21 mouse cellular contexts compared by ENCODE assay signal in the genomic region with DNA sequence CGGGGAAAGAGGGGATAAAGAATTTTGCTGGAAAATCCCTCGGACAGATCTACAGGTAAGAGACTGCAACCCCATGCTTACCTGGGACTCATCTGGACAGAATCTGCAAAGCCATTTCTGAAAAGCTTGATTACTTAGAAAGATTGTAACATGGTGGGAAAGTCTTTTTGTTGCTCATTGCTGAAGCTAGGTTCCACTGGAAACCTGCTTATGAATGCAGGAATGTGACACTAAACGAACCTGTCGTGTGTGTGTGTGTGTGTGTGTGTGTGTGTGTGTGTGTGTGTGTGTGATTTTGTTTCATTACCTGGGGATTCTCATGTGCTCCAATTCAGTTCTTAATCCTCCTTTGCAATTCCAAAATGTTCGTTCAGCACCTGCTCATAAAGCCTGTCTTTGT. TPM values are rescaled to one million over a fixed set of nuclear protein-coding genes. Genes with fewer than 3 reads are reported as not detected.
DNase-seq lines count a peak whose midpoint lies in the region; ATAC-seq and TF ChIP-seq lines count a peak whose summit lies in the region.
"Had no signal": no experiment of that assay in that cellular context is flagged by ENCODE, and none has a peak within 500 bp of the region (broad histone marks: within the 10 kb centered on the region; RNA-seq: fewer than 3 reads in every experiment).

No protein-coding gene starts in this region.

- no peaks in the 10 kb centered on the region for H3K36me3 ChIP-seq in embryonic facial prominence, embryonic 11.5 days (replicated peaks; ENCODE audit: control insufficient read depth, insufficient read depth, low read depth, low read length)
- no peaks in the 10 kb centered on the region for H3K36me3 ChIP-seq in embryonic facial prominence, embryonic 10.5 days (replicated peaks)
- H3K36me3 ChIP-seq in forebrain, embryonic 16.5 days (ENCODE audit: control insufficient read depth, insufficient read depth) = no peaks in the 10 kb centered on the region
- H3K36me3 ChIP-seq in hindbrain, postnatal 0 days (ENCODE audit: insufficient read depth, low read length) = no peaks in the 10 kb centered on the region
- H3K36me3 ChIP-seq in neural tube, embryonic 12.5 days = no peaks in the 10 kb centered on the region
- H3K36me3 ChIP-seq: embryonic facial prominence, embryonic 12.5 days; limb, embryonic 10.5 days; liver, embryonic 13.5 days; stomach, embryonic 15.5 days had no signal

- no peak for DNase-seq in embryonic facial prominence, embryonic 11.5 days (ENCODE audit: low spot score)
- DNase-seq in embryonic facial prominence, embryonic 10.5 days (ENCODE audit: low spot score) = no peak
- DNase-seq in hindbrain, postnatal 0 days (ENCODE audit: low spot score) = no peak
- DNase-seq in heart, adult 8-10 months (ENCODE audit: low spot score) = no peak
- DNase-seq: gastrocnemius, adult 2 months; heart, adult 2 months; heart, postnatal 36 days; kidney, adult 11 months; kidney, postnatal 10 days; liver, embryonic 13.5 days; spleen, adult 18-20 months; thymus, postnatal 25 days had no signal

- peak overlapping the region; percentile 12; the same call in 1 of the 2 replicates for H3K4me3 ChIP-seq in embryonic facial prominence, embryonic 11.5 days (ENCODE audit: low read depth, low read length)
- H3K4me3 ChIP-seq in embryonic facial prominence, embryonic 10.5 days = no peak overlapping the region; the same call in 1 of the 2 replicates
- H3K4me3 ChIP-seq in forebrain, embryonic 16.5 days (replicated peaks; ENCODE audit: low read length) = peak overlapping the region; percentile 50
- H3K4me3 ChIP-seq in hindbrain, postnatal 0 days (ENCODE audit: low read length) = peak overlapping the region; percentile 35
- H3K4me3 ChIP-seq in neural tube, embryonic 12.5 days = peak overlapping the region; percentile 35
- H3K4me3 ChIP-seq: embryonic facial prominence, embryonic 12.5 days; gastrocnemius, adult 2 months; heart, adult 2 months; limb, embryonic 10.5 days; liver, embryonic 13.5 days; megakaryocyte, embryonic 14.5 days; stomach, embryonic 15.5 days had no signal

- 2% methylated on average over 5 of the region's 5 CpGs for WGBS in embryonic facial prominence, embryonic 11.5 days
- 2% methylated on average over 5 of the region's 5 CpGs for WGBS in embryonic facial prominence, embryonic 10.5 days
- 2% methylated on average over 5 of the region's 5 CpGs for WGBS in forebrain, embryonic 16.5 days
- 1% methylated on average over 5 of the region's 5 CpGs for WGBS in hindbrain, postnatal 0 days
- 3% methylated on average over 5 of the region's 5 CpGs for WGBS in neural tube, embryonic 12.5 days

- H3K4me1 ChIP-seq in embryonic facial prominence, embryonic 11.5 days (ENCODE audit: control insufficient read depth, insufficient read depth, low read length) = no peaks in the 10 kb centered on the region
- H3K4me1 ChIP-seq in embryonic facial prominence, embryonic 10.5 days = peaks cover 15% of the 10 kb centered on the region
- H3K4me1 ChIP-seq in forebrain, embryonic 16.5 days (replicated peaks; ENCODE audit: control insufficient read depth, insufficient read depth, low read length) = peaks cover 24% of the 10 kb centered on the region
- no peaks in the 10 kb centered on the region; the same call in 1 of the 2 replicates for H3K4me1 ChIP-seq in hindbrain, postnatal 0 days (ENCODE audit: insufficient read depth, low read length)
- H3K4me1 ChIP-seq in neural tube, embryonic 12.5 days = 0 out of 2 replicates have a peak, but pooled peaks cover 5% of the 10 kb centered on the region
- H3K4me1 ChIP-seq: embryonic facial prominence, embryonic 12.5 days; liver, embryonic 13.5 days had no signal

- no peak for TF ChIP-seq CTCF in hindbrain, postnatal 0 days (IDR thresholded peaks at IDR 0.05; ENCODE audit: low read depth)

- H3K9ac ChIP-seq in embryonic facial prominence, embryonic 11.5 days (replicated peaks; ENCODE audit: low read length) = no peak overlapping the region
- peak overlapping the region; percentile 70 for H3K9ac ChIP-seq in forebrain, embryonic 16.5 days (replicated peaks; ENCODE audit: low read depth, low read length)
- peak overlapping the region; percentile 55 for H3K9ac ChIP-seq in hindbrain, postnatal 0 days (replicated peaks; ENCODE audit: low read length)
- peak overlapping the region; percentile 61 for H3K9ac ChIP-seq in neural tube, embryonic 12.5 days
- H3K9ac ChIP-seq: embryonic facial prominence, embryonic 12.5 days; liver, embryonic 13.5 days; stomach, embryonic 15.5 days had no signal

- H3K27me3 ChIP-seq in embryonic facial prominence, embryonic 11.5 days (ENCODE audit: control insufficient read depth, insufficient read depth, low read length) = peaks cover 48% of the 10 kb centered on the region
- H3K27me3 ChIP-seq in embryonic facial prominence, embryonic 10.5 days (replicated peaks; ENCODE audit: low read depth, poor library complexity, severe bottlenecking) = peaks cover 72% of the 10 kb centered on the region
- peaks cover 11% of the 10 kb centered on the region for H3K27me3 ChIP-seq in forebrain, embryonic 16.5 days (replicated peaks; ENCODE audit: control insufficient read depth, insufficient read depth, low read length)
- peaks cover 12% of the 10 kb centered on the region for H3K27me3 ChIP-seq in hindbrain, postnatal 0 days (ENCODE audit: insufficient read depth, low read length)
- H3K27me3 ChIP-seq in neural tube, embryonic 12.5 days (replicated peaks) = peaks cover 61% of the 10 kb centered on the region
- H3K27me3 ChIP-seq: CH12.LX had no signal

- H3K4me2 ChIP-seq in embryonic facial prominence, embryonic 11.5 days (ENCODE audit: low read depth, low read length) = no peak overlapping the region
- peak overlapping the region; percentile 57 for H3K4me2 ChIP-seq in forebrain, embryonic 16.5 days (ENCODE audit: low read length)
- H3K4me2 ChIP-seq in hindbrain, postnatal 0 days (ENCODE audit: low read depth, low read length) = peak overlapping the region; percentile 42
- no peak overlapping the region for H3K4me2 ChIP-seq in neural tube, embryonic 12.5 days (replicated peaks)
- H3K4me2 ChIP-seq: embryonic facial prominence, embryonic 12.5 days; liver, embryonic 13.5 days; stomach, embryonic 15.5 days had no signal

- H3K27ac ChIP-seq in embryonic facial prominence, embryonic 11.5 days (replicated peaks; ENCODE audit: low read depth, low read length) = no peak overlapping the region
- H3K27ac ChIP-seq in embryonic facial prominence, embryonic 10.5 days (replicated peaks) = no peak overlapping the region
- H3K27ac ChIP-seq in forebrain, embryonic 16.5 days (ENCODE audit: low read length) = peak overlapping the region; percentile 91
- H3K27ac ChIP-seq in hindbrain, postnatal 0 days = peak overlapping the region; percentile 87
- peak overlapping the region; percentile 77 for H3K27ac ChIP-seq in neural tube, embryonic 12.5 days
- H3K27ac ChIP-seq: embryonic facial prominence, embryonic 12.5 days; gastrocnemius, adult 2 months; heart, adult 2 months; limb, embryonic 10.5 days; liver, embryonic 13.5 days; stomach, embryonic 15.5 days had no signal

- no peak for ATAC-seq in embryonic facial prominence, embryonic 11.5 days (replicated peaks; ENCODE audit: insufficient number of reproducible peaks, low FRiP score, low TSS enrichment, low read depth)
- ATAC-seq in forebrain, embryonic 16.5 days = no peak
- ATAC-seq in hindbrain, postnatal 0 days = no peak
- ATAC-seq in neural tube, embryonic 12.5 days (ENCODE audit: low FRiP score, low read depth) = no peak
- ATAC-seq in activated CD4-positive, CD25-positive, alpha-beta regulatory T cell, adult 4 months = no peak
- ATAC-seq in erythroid progenitor cell, adult 5-6 weeks (replicated peaks; ENCODE audit: low FRiP score, poor library complexity, severe bottlenecking) = no peak

- H3K9me3 ChIP-seq in embryonic facial prominence, embryonic 11.5 days (replicated peaks; ENCODE audit: control insufficient read depth, low read length) = no peaks in the 10 kb centered on the region
- H3K9me3 ChIP-seq in embryonic facial prominence, embryonic 10.5 days = no peaks in the 10 kb centered on the region
- H3K9me3 ChIP-seq in forebrain, embryonic 16.5 days (ENCODE audit: control insufficient read depth, low read length) = no peaks in the 10 kb centered on the region
- no peaks in the 10 kb centered on the region for H3K9me3 ChIP-seq in hindbrain, postnatal 0 days (ENCODE audit: low read length)
- no peaks in the 10 kb centered on the region for H3K9me3 ChIP-seq in neural tube, embryonic 12.5 days
- H3K9me3 ChIP-seq: embryonic facial prominence, embryonic 12.5 days; limb, embryonic 10.5 days; liver, embryonic 13.5 days; stomach, embryonic 15.5 days had no signal

RNA-seq across cellular contexts. Expression of a gene that starts 0.9 kb away (rescaled TPM):
- 5.5 and 9.5 TPM in 2 replicates for polyA plus RNA-seq in embryonic facial prominence, embryonic 11.5 days (2014; fragmentation: Nextera tagmentation; extraction: Ambion mirVana)
- 2.9 and 5.4 TPM in 2 replicates for polyA plus RNA-seq in embryonic facial prominence, embryonic 10.5 days (2016; fragmentation: Nextera tagmentation; extraction: Ambion mirVana)
- 40.5 and 52.7 TPM in 2 replicates for polyA plus RNA-seq in forebrain, embryonic 16.5 days (2015; fragmentation: Nextera tagmentation; extraction: Ambion mirVana)
- total RNA-seq in hindbrain, postnatal 0 days (2014; rRNA removed) = 132 and 177 TPM in 2 replicates
- 109 and 115 TPM in 2 replicates for polyA plus RNA-seq in hindbrain, postnatal 0 days (2015; fragmentation: Nextera tagmentation; extraction: Ambion mirVana)
- polyA plus RNA-seq in neural tube, embryonic 12.5 days (2016; fragmentation: Nextera tagmentation; extraction: Ambion mirVana) = 49.9 and 52.7 TPM in 2 replicates
- not detected for polyA plus RNA-seq in activated CD4-positive, CD25-positive, alpha-beta regulatory T cell, adult 4 months (2017; shearing (Covaris generic))
- not detected in 2 replicates for total RNA-seq in erythroid progenitor cell, adult 5-6 weeks (2015; ENCODE audit: low replicate concordance)
- total RNA-seq in erythroid progenitor cell, adult 5-6 weeks (2017; ENCODE audit: low replicate concordance) = not detected in 2 replicates
- total RNA-seq in heart, adult 8-10 months (2022) = not detected
- total RNA-seq: CH12.LX; gastrocnemius, adult 2 months; heart, adult 2 months; heart, postnatal 36 days had no signal
- polyA plus RNA-seq: heart, adult 2 months; limb, embryonic 10.5 days had no signal

Comparison
In these comparisons a context has a peak if more than half of its experiments do, and no peak if none do; other contexts are left out.
1. H3K27ac ChIP-seq: peak in forebrain, embryonic 16.5 days (single experiment), hindbrain, postnatal 0 days (single experiment) and neural tube, embryonic 12.5 days (single experiment); none in embryonic facial prominence, embryonic 11.5 days (single experiment) and embryonic facial prominence, embryonic 10.5 days (single experiment).
2. H3K4me2 ChIP-seq: peak in forebrain, embryonic 16.5 days (single experiment) and hindbrain, postnatal 0 days (single experiment); none in embryonic facial prominence, embryonic 11.5 days (single experiment) and neural tube, embryonic 12.5 days (single experiment).